14 mouse cellular contexts compared by ENCODE assay signal in the genomic region with DNA sequence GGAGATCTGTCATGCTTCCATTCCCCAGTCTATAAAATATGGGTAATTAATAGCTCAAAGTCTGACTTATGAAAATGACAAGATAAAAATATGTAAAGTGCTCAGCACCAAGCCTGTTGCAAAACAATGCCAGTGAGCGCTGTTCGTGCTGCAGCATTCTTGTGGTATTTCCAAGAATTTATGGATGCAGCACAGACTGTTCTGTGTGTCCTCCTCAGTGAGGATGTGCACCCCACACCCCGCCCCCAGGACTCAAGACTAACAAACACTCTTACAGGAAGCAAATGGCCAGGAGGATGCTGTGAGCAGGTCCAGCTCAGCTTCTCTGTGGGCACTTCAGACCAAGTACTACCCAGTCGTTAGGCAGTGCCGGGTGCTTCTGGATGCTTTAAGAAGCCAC.
DNase-seq lines count a peak whose midpoint lies in the region; ATAC-seq and TF ChIP-seq lines count a peak whose summit lies in the region.
"Had no signal": no experiment of that assay in that cellular context is flagged by ENCODE, and none has a peak within 500 bp of the region (broad histone marks: within the 10 kb centered on the region; RNA-seq: fewer than 3 reads in every experiment).

No protein-coding gene starts in this region.

- H3K79me3 ChIP-seq in C2C12 (ENCODE audit: low read depth), result no peaks in the 10 kb centered on the region

- peak; percentile 47 for DNase-seq in kidney, postnatal 10 days
- DNase-seq in kidney, adult 11 months, result no peak
- DNase-seq in Patski (ENCODE audit: low read depth, low spot score), result no peak
- peak; percentile 54 for DNase-seq in lung, postnatal 25 days (ENCODE audit: low spot score)
- no peak for DNase-seq in cerebellum, postnatal 36 days
- DNase-seq in cerebellum, adult 9-10 months, result no peak
- DNase-seq: cerebellum, postnatal 10 days; forebrain, postnatal 0 days; heart, postnatal 4 days; midbrain, embryonic 14.5 days; thymus, postnatal 25 days had no signal

- POLR2A ChIA-PET in Patski (lab: Charles Lee), result no interaction called here

- H3K79me2 ChIP-seq in C2C12 (ENCODE audit: control insufficient read depth, insufficient read depth), result no peaks in the 10 kb centered on the region

- no peak overlapping the region for H3K4me3 ChIP-seq in C2C12 (ENCODE audit: insufficient read depth, poor library complexity, severe bottlenecking)
- H3K4me3 ChIP-seq: limb, embryonic 13.5 days; lung, embryonic 15.5 days had no signal

- TF ChIP-seq CTCF in C2C12 (IDR thresholded peaks at IDR 0.05; ENCODE audit: control insufficient read depth, insufficient read depth, insufficient read length), result no peak
- no peak for TF ChIP-seq CTCF in Patski (IDR thresholded peaks at IDR 0.05)

- H3ac ChIP-seq in C2C12 (ENCODE audit: control insufficient read depth, insufficient read length, low read depth), result peak overlapping the region; percentile 12

- in situ Hi-C loops in Patski (cut with MboI; ENCODE audit: low pct_unique_long_range_greater_than_20kb), result loop anchor here (5.0 kb wide), 1 partner anchor 334 kb away; no protein-coding TSS in a partner anchor

- CTCF ChIA-PET in Patski (lab: Charles Lee), result interaction anchor here (0.7 to 4.6 kb wide), 7 partner anchors 10 to 340 kb away, joined by 3 to 52 read pairs (median 4); no protein-coding TSS in a partner anchor

- no peaks in the 10 kb centered on the region for H3K36me3 ChIP-seq in C2C12 (ENCODE audit: control insufficient read depth, insufficient read depth)
- H3K36me3 ChIP-seq: limb, embryonic 13.5 days; lung, embryonic 15.5 days had no signal

- ATAC-seq in Patski, result peak; percentile 70
- ATAC-seq: forebrain, postnatal 0 days had no signal

- no peaks in the 10 kb centered on the region for H3K27me3 ChIP-seq in C2C12 (ENCODE audit: control insufficient read depth, insufficient read depth, insufficient read length)
- no peaks in the 10 kb centered on the region for H3K27me3 ChIP-seq in Patski
- H3K27me3 ChIP-seq: limb, embryonic 13.5 days; lung, embryonic 15.5 days had no signal

TF ChIP-seq in C2C12, 6 proteins besides CTCF, POLR2A, EP300 and RAD21:
- TF ChIP-seq MYOG (IDR thresholded peaks at IDR 0.05; ENCODE audit: control insufficient read depth, extremely low read depth, insufficient read length), result no peak
- TF ChIP-seq CEBPB (IDR thresholded peaks at IDR 0.05; ENCODE audit: low read depth), result peak; percentile 85

Comparison
In these comparisons a context has a peak if more than half of its experiments do, and no peak if none do; other contexts are left out.
1. DNase-seq: peak in kidney, postnatal 10 days (single experiment) and lung, postnatal 25 days (single experiment); none in kidney, adult 11 months (single experiment), Patski (single experiment), cerebellum, postnatal 36 days (0 of 2) and cerebellum, adult 9-10 months (single experiment).